Mouse (Mus musculus) heart, adult 8-10 months (tissue): ENCODE measurements around the gene Man2a2. TPM values are rescaled to one million over a fixed set of nuclear protein-coding genes. Genes with fewer than 3 reads are reported as not detected.
"Not testable (repeated sequence)": the region's sequence is repeated elsewhere in the genome, so short reads cannot be mapped to it uniquely, and the experiment has no call there.

Experiments
- DNase-seq: peaks from one replicate; pipeline ENCODE4 v3.0.0; 2022; ENCODE audit warnings: low spot score
- total RNA-seq, 4 experiments: library from RNA; stranded (reverse); gene quantifications; 2 replicates each; pipeline ENCODE4 v1.2.4; 2022

The Man2a2 gene
- total RNA-seq, 4 experiments from 2014 or later = 61.2 to 66.5 (median 62.8) TPM

- DNase-seq = no peak
These were observed 34.2 kb downstream of the Man2a2 start for GRCm38 (mm10) chr7:80336932-80337331.

GRCm38 (mm10) chr7:80334848-80335247 is 36.3 kb downstream of the Man2a2 start:
- DNase-seq = no peak

GRCm38 (mm10) chr7:80331433-80331832 is 39.7 kb downstream of the Man2a2 start:
- DNase-seq = no peak

GRCm38 (mm10) chr7:80330278-80330677 is 40.9 kb downstream of the Man2a2 start:
- no peak for DNase-seq

- no peak for DNase-seq
These were observed 45.1 kb downstream of the Man2a2 start for GRCm38 (mm10) chr7:80326076-80326475.

- DNase-seq = no peak
These were observed 45.8 kb downstream of the Man2a2 start for GRCm38 (mm10) chr7:80325292-80325868.

GRCm38 (mm10) chr7:80324816-80325119 is 46.4 kb downstream of the Man2a2 start:
- not testable (repeated sequence) for DNase-seq

GRCm38 (mm10) chr7:80324043-80324815 is 46.9 kb downstream of the Man2a2 start, which contains the start of gene Rccd1:
Gene Rccd1 (minus strand): TSS chr7:80324454.
- DNase-seq = peak; percentile 97

GRCm38 (mm10) chr7:80323336-80323735 is 47.8 kb downstream of the Man2a2 start:
- no peak for DNase-seq

- DNase-seq = no peak
These were observed 51.2 kb downstream of the Man2a2 start for GRCm38 (mm10) chr7:80319846-80320496.

GRCm38 (mm10) chr7:80318670-80319069 is 52.5 kb downstream of the Man2a2 start:
- DNase-seq = no peak

- DNase-seq = no peak
These were observed 53.6 kb downstream of the Man2a2 start for GRCm38 (mm10) chr7:80317439-80318115.

- no peak for DNase-seq
These were observed 55.4 kb downstream of the Man2a2 start for GRCm38 (mm10) chr7:80315733-80316132.

- no peak for DNase-seq
These were observed 60.4 kb downstream of the Man2a2 start for GRCm38 (mm10) chr7:80310771-80311170.

GRCm38 (mm10) chr7:80307766-80308165 is 63.4 kb downstream of the Man2a2 start:
- DNase-seq = no peak

GRCm38 (mm10) chr7:80301522-80301921 is 69.7 kb downstream of the Man2a2 start:
- DNase-seq = no peak

- no peak for DNase-seq
These were observed 71.6 kb downstream of the Man2a2 start for GRCm38 (mm10) chr7:80299568-80299967.

Other genes with a start within 250 kb of the Man2a2 start
- gene Sema4b, start 184.5 kb downstream of the Man2a2 start, total RNA-seq = 10 to 100 TPM; 10.9 to 14.0 (median 11.7) TPM
- 10 to 100 TPM; 12.7 to 19.1 (median 16.5) TPM for gene Cib1, start 138.6 kb downstream of the Man2a2 start, total RNA-seq
- gene Gdpgp1, start 138.5 kb downstream of the Man2a2 start, total RNA-seq = 1 to 10 TPM; 1.7 to 2.1 (median 2.0) TPM
- under 1 TPM; 0.19 to 0.72 (median 0.24) TPM for gene Ttll13, start 125.0 kb downstream of the Man2a2 start, total RNA-seq
- gene Ngrn, start 110.2 kb downstream of the Man2a2 start, total RNA-seq = 10 to 100 TPM; 26.2 to 28.6 (median 27.2) TPM
- gene Vps33b, start 101.7 kb downstream of the Man2a2 start, total RNA-seq = 1 to 10 TPM; 5.6 to 9.0 (median 7.2) TPM
- 1 to 10 TPM in 3 of 4 experiments, under 1 TPM in 1; 0.72 to 3.1 (median 1.5) TPM for gene Prc1, start 76.9 kb downstream of the Man2a2 start, total RNA-seq
- gene Rccd1, start 46.9 kb downstream of the Man2a2 start, total RNA-seq = 1 to 10 TPM; 4.6 to 6.4 (median 5.3) TPM
- gene Unc45a, start 30.4 kb downstream of the Man2a2 start, total RNA-seq = 10 to 100 TPM; 12.2 to 16.0 (median 15.2) TPM
- gene Hddc3, start 28.3 kb downstream of the Man2a2 start, total RNA-seq = 10 to 100 TPM; 33.3 to 40.0 (median 35.9) TPM
- gene Fes, start 16.6 kb upstream of the Man2a2 start, total RNA-seq = 10 to 100 TPM in 2 of 4 experiments, 1 to 10 TPM in 2; 6.4 to 13.5 (median 9.1) TPM
- 100 to 1,000 TPM in 2 of 4 experiments, 10 to 100 TPM in 2; 91.9 to 122 (median 99.2) TPM for gene Furin, start 34.1 kb upstream of the Man2a2 start, total RNA-seq
- gene Blm, start 163.7 kb upstream of the Man2a2 start, total RNA-seq = 1 to 10 TPM in 2 of 4 experiments, under 1 TPM in 2; 0.57 to 1.7 (median 1.2) TPM